Mouse (Mus musculus): ENCODE results near the gene D930048N14Rik. TPM values are rescaled to one million over a fixed set of nuclear protein-coding genes. Genes with fewer than 3 reads are reported as not detected.
A peak's percentile ranks its signal among the peaks of the same experiment; 100 is the strongest.

Gene D930048N14Rik
- total RNA-seq (2012; rRNA removed) (0.39 and 0.56 TPM in 2 replicates), polyA plus RNA-seq (2012; ENCODE audit: insufficient read depth in 1 of 2, insufficient read length in 2 of 2, low read depth in 1 of 2, low replicate concordance in 2 of 2, missing spikeins in 1 of 2) (1 to 10 TPM in 1 of 2 experiments, not detected in 1; 2.1 TPM)

DNA sequence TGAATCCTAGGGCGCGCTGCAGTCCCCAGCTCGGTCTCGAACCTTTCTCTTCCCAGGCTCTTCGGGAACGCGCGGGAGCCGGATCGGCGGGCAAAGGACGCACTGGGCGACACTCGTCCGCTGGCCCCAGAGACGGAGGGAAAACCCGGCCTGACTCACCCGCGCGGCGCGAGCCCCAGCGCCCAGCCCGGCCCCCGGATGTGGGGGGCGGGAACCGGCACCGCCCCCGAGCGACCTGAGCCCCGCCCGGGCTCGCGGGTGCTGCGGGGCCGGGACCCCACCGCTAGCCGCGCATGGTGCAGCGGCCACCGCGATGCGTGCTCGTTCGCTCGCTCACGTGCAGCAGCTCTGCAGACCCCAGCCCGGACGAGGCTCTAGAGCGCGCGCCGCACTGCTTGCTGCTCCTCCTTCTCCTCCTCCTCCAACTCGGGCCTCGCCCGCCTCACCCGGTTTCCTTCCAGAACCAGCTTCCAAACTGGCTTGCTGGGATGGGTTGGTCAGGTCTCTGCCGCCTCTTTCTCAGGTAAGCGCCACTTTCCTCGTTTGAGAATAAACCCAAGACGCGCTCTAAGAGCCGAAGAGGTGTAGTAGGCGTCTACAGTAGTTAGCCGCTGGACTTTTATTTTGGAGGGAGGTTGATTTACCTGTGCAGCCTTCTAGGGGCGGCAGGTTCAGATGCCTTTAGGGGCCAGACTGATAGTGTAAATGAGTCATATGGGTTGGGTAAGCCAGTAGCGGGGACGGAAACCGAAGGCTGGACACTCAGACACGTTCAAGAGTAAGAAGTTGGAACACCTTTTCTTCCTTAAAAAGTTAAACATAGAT is at the start of gene D930048N14Rik, which contains the start of gene N4bp3:
D930048N14Rik (plus strand) TSS at position 264 of the 825 bp plus-strand sequence.
N4bp3 (minus strand) TSS at position 152 of the 825 bp plus-strand sequence.
- no peaks in the 10 kb centered on the region for H3K9me3 ChIP-seq (replicated peaks; ENCODE audit: insufficient read depth, low read length)
- no peaks in the 10 kb centered on the region for H3K36me3 ChIP-seq (ENCODE audit: control insufficient read depth in 1 of 2, insufficient read depth in 2 of 2, low read length in 2 of 2)
- H3K27me3 ChIP-seq (ENCODE audit: control insufficient read depth in 1 of 2, insufficient read depth in 2 of 2, low read length in 2 of 2), result no peaks in the 10 kb centered on the region
- H3K79me2 ChIP-seq (ENCODE audit: control insufficient read depth, insufficient read depth, low read length, poor library complexity), result peaks cover 3% of the 10 kb centered on the region; the same call in 1 of the 2 replicates
- peak; percentile 81 for DNase-seq (ENCODE audit: low read depth, low spot score)
- no peak within 1 kb of the TSS for H3K27ac ChIP-seq (ENCODE audit: control insufficient read depth, low read depth, low read length)
- peak within 1 kb of the TSS; percentile 72 to 92 for H3K4me3 ChIP-seq (ENCODE audit: control insufficient read depth in 1 of 2, insufficient read depth in 1 of 2, low read depth in 2 of 2, low read length in 2 of 2)
- H3K9ac ChIP-seq (ENCODE audit: control insufficient read depth, low read depth, low read length, poor library complexity, severe bottlenecking), result peak within 1 kb of the TSS; percentile 82
- H3K4me1 ChIP-seq (ENCODE audit: control insufficient read depth in 1 of 2, insufficient read depth in 2 of 2, low read length in 2 of 2), result peaks cover 1 to 2% of the 10 kb centered on the region in 2 experiments; a peak in 1 of 4 replicates
- TF ChIP-seq POLR2AphosphoS5 (IDR thresholded peaks at IDR 0.05; ENCODE audit: borderline replicate concordance, low read depth, low read length) (no peak), NRF1 (IDR thresholded peaks at IDR 0.05; ENCODE audit: insufficient read depth, low read depth, low read length, poor library complexity, severe bottlenecking) (no peak), MAZ (IDR thresholded peaks at IDR 0.05; ENCODE audit: low read depth, low read length) (peak; percentile 86; the same call in 1 of the 2 replicates), USF1 (IDR thresholded peaks at IDR 0.05; ENCODE audit: low read depth, low read length) (no peak), ZNF384 (IDR thresholded peaks at IDR 0.05; ENCODE audit: low read depth, low read length) (no peak), NELFE (IDR thresholded peaks at IDR 0.05; ENCODE audit: low read depth, low read length) (peak; percentile 47; the same call in 1 of the 2 replicates), JUND (IDR thresholded peaks at IDR 0.05; ENCODE audit: low read depth, low read length) (no peak), BHLHE40 (IDR thresholded peaks at IDR 0.05; ENCODE audit: borderline replicate concordance, low read depth, low read length) (peak; percentile 69; the same call in 1 of the 2 replicates), POLR2A (IDR thresholded peaks at IDR 0.05; ENCODE audit: control insufficient read depth in 1 of 2, insufficient read depth in 1 of 2, low read depth in 1 of 2, low read length in 2 of 2, poor library complexity in 1 of 2) (peak in 1 of 2 experiments; percentile 71; a peak in 2 of 4 replicates), ZKSCAN1 (IDR thresholded peaks at IDR 0.05; ENCODE audit: low read depth, low read length) (no peak), MXI1 (IDR thresholded peaks at IDR 0.05; ENCODE audit: low read depth, low read length) (peak; percentile 74; the same call in 1 of the 2 replicates), MYC (IDR thresholded peaks at IDR 0.05; ENCODE audit: low read depth, low read length) (no peak), TAL1 (IDR thresholded peaks at IDR 0.05; ENCODE audit: low read length) (no peak), ZC3H11A (IDR thresholded peaks at IDR 0.05; ENCODE audit: low read depth, low read length) (no peak), USF2 (IDR thresholded peaks at IDR 0.05; ENCODE audit: borderline replicate concordance in 1 of 2, insufficient read depth in 1 of 2, low read depth in 1 of 2, low read length in 2 of 2) (no peak), MYB (IDR thresholded peaks at IDR 0.05; ENCODE audit: low read depth, low read length) (no peak), E2F4 (IDR thresholded peaks at IDR 0.05; ENCODE audit: borderline replicate concordance, low read depth, low read length) (no peak), HCFC1 (IDR thresholded peaks at IDR 0.05; ENCODE audit: low read depth, low read length) (no peak), MEF2A (IDR thresholded peaks at IDR 0.05; ENCODE audit: extremely low read depth, insufficient replicate concordance, low read depth, low read length, poor library complexity, severe bottlenecking) (no peak), GABPA (IDR thresholded peaks at IDR 0.05; ENCODE audit: low read depth, low read length) (no peak), MAFK (IDR thresholded peaks at IDR 0.05; ENCODE audit: borderline replicate concordance, low read depth, low read length) (no peak), RCOR1 (IDR thresholded peaks at IDR 0.05; ENCODE audit: low read depth, low read length) (no peak), MAX (IDR thresholded peaks at IDR 0.05; ENCODE audit: low read length) (no peak; the same call in 1 of the 2 replicates), RAD21 (IDR thresholded peaks at IDR 0.05; ENCODE audit: low read depth, low read length) (no peak), CTCF (IDR thresholded peaks at IDR 0.05 in 2 of 3, conservative IDR thresholded peaks at IDR 0.05 in 1 of 3; ENCODE audit: control insufficient read depth in 1 of 3, insufficient read depth in 1 of 3, low read depth in 2 of 3, low read length in 3 of 3, poor library complexity in 1 of 3, severe bottlenecking in 1 of 3) (no peak), ZMIZ1 (IDR thresholded peaks at IDR 0.05; ENCODE audit: low read depth, low read length) (no peak), TBP (IDR thresholded peaks at IDR 0.05; ENCODE audit: low read depth, low read length) (no peak), SMC3 (IDR thresholded peaks at IDR 0.05; ENCODE audit: low read depth, low read length) (no peak), EP300 (IDR thresholded peaks at IDR 0.05; ENCODE audit: low read depth in 1 of 2, low read length in 2 of 2) (no peak), CHD2 (IDR thresholded peaks at IDR 0.05; ENCODE audit: low read length) (no peak), ETS1 (IDR thresholded peaks at IDR 0.05; ENCODE audit: low read depth, low read length) (no peak), GATA1 (IDR thresholded peaks at IDR 0.05; ENCODE audit: low read depth, low read length) (no peak), POLR2AphosphoS2 (IDR thresholded peaks at IDR 0.05; ENCODE audit: low read length) (no peak), TCF12 (IDR thresholded peaks at IDR 0.05; ENCODE audit: low read depth, low read length) (no peak), KAT2A (conservative IDR thresholded peaks at IDR 0.05; ENCODE audit: low read depth, low read length) (no peak)
